Mouse (Mus musculus) brain, embryonic 14.5 days (tissue): ENCODE data around the gene Itga9.

ENCODE experiments used
- CTCF ChIP-seq: fragments of 200-500 bp; IDR thresholded peaks from 2 replicates; pipeline ENCODE4 v1.5.1; 2012; ENCODE audit warnings: inconsistent platforms, mild to moderate bottlenecking, moderate library complexity, borderline replicate concordance; ENCODE audit not compliant: insufficient read depth, insufficient read length; ENCODE audit errors: extremely low read depth
- POLR2A ChIP-seq: fragments of 200-500 bp; IDR thresholded peaks from 2 replicates; pipeline ENCODE4 v1.6.1; 2012; ENCODE audit warnings: mild to moderate bottlenecking, inconsistent platforms, borderline replicate concordance; ENCODE audit not compliant: poor library complexity, insufficient read depth, insufficient read length, severe bottlenecking; ENCODE audit errors: extremely low read depth

DNA sequence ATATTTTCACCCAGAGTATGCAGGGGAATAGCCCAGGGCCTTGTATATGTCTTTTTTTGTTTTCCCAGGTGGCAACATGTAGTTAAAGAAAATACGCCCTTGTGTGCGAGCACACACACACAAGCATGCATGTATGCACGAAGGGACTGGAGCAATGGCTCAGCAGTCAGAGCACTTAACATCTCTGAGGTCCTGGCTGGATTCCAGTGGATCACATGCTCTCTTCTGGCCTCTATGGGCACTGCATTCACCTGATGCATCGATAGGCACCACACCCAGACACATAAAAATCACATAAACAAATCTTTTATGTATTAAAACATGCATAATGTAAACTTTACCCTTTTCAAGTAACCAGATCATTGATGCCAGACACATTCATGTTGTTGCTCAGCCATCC lies 335.5 kb downstream of the Itga9 start:
- TF ChIP-seq CTCF (no peak), POLR2A (no peak)
